In genomic region chr3:31138454-31139424, GRCm38 (mm10) we compare ENCODE assay signal across 9 mouse cellular contexts. TPM values are rescaled to one million over a fixed set of nuclear protein-coding genes. Genes with fewer than 3 reads are reported as not detected.
DNase-seq lines count a peak whose midpoint lies in the region; ATAC-seq lines count a peak whose summit lies in the region.
"Had no signal": no experiment of that assay in that cellular context is flagged by ENCODE, and none has a peak within 500 bp of the region (broad histone marks: within the 10 kb centered on the region; RNA-seq: fewer than 3 reads in every experiment).

No protein-coding gene starts in this region.

- 54% methylated on average over 13 of the region's 13 CpGs for WGBS in kidney, embryonic 16.5 days

- no peaks in the 10 kb centered on the region for H3K27me3 ChIP-seq in kidney, embryonic 16.5 days (ENCODE audit: insufficient read depth, low read length)
- H3K27me3 ChIP-seq: embryonic facial prominence, embryonic 13.5 days had no signal

- intact Hi-C loops in heart, postnatal 36 days (cut with DNase I), result loop anchor here (1.0 to 10.0 kb wide), 5 partner anchors 28 to 544 kb away; partner anchors contain the start of genes Actrt3, Lrrc31 and Skil
- intact Hi-C loops in left cerebral cortex, postnatal 10 days (cut with DNase I), result loop anchor here (1.0 to 10.0 kb wide), 4 partner anchors 81 to 544 kb away; partner anchors contain the start of genes Actrt3 and Phc3

- H3K4me2 ChIP-seq in kidney, embryonic 16.5 days (replicated peaks; ENCODE audit: low read depth, low read length), result no peak overlapping the region
- H3K4me2 ChIP-seq: embryonic facial prominence, embryonic 13.5 days had no signal

- no peak overlapping the region for H3K4me3 ChIP-seq in kidney, embryonic 16.5 days (ENCODE audit: low read length)
- H3K4me3 ChIP-seq: embryonic facial prominence, embryonic 13.5 days had no signal

- H3K4me1 ChIP-seq in kidney, embryonic 16.5 days (ENCODE audit: insufficient read depth, low read length), result no peaks in the 10 kb centered on the region
- H3K4me1 ChIP-seq: embryonic facial prominence, embryonic 13.5 days had no signal

- H3K9ac ChIP-seq in kidney, embryonic 16.5 days (replicated peaks; ENCODE audit: low read length), result no peak overlapping the region
- H3K9ac ChIP-seq: embryonic facial prominence, embryonic 13.5 days had no signal

- ATAC-seq in kidney, embryonic 16.5 days (ENCODE audit: low FRiP score, low TSS enrichment), result no peak
- peak; percentile 66; the same call in 1 of the 2 replicates for ATAC-seq in erythroid progenitor cell, adult 5-6 weeks (replicated peaks; ENCODE audit: low FRiP score, poor library complexity, severe bottlenecking)

- H3K36me3 ChIP-seq in kidney, embryonic 16.5 days (ENCODE audit: insufficient read depth, low read length), result no peaks in the 10 kb centered on the region
- H3K36me3 ChIP-seq: embryonic facial prominence, embryonic 13.5 days had no signal

- no peaks in the 10 kb centered on the region for H3K9me3 ChIP-seq in kidney, embryonic 16.5 days (ENCODE audit: low read length)
- H3K9me3 ChIP-seq: embryonic facial prominence, embryonic 13.5 days had no signal

- DNase-seq in kidney, adult 11 months, result peak; percentile 59
- peak; percentile 84 for DNase-seq in brain, adult 2 months (ENCODE audit: low read depth, low spot score)
- DNase-seq in heart, postnatal 36 days, result peak; percentile 75
- peak; percentile 61 to 72 for DNase-seq in left cerebral cortex, postnatal 10 days (ENCODE audit: extremely low spot score in 1 of 2, low spot score in 2 of 2)
- DNase-seq in monocyte, adult 2 months (ENCODE audit: low read depth in 1 of 2, low spot score in 2 of 2), result peak; percentile 28 to 43
- peak; percentile 63 for DNase-seq in telencephalon, adult 2 months (ENCODE audit: low read depth, low spot score)

- H3K27ac ChIP-seq in kidney, embryonic 16.5 days (ENCODE audit: low read length), result no peak overlapping the region
- H3K27ac ChIP-seq: embryonic facial prominence, embryonic 13.5 days had no signal

RNA-seq across cellular contexts. Expression of gene Cldn11, which starts 11.0 kb away (rescaled TPM):
- polyA plus RNA-seq in kidney, embryonic 16.5 days (2015; fragmentation: Nextera tagmentation; extraction: Ambion mirVana), result 105 and 119 TPM in 2 replicates
- total RNA-seq in erythroid progenitor cell, adult 5-6 weeks (2015; ENCODE audit: low replicate concordance), result not detected in 2 replicates
- total RNA-seq in erythroid progenitor cell, adult 5-6 weeks (2017; ENCODE audit: low replicate concordance), result not detected in 2 replicates
- total RNA-seq in heart, postnatal 36 days (2021), result 1 to 10 TPM in 1 of 2 experiments, under 1 TPM in 1; 0.87 to 1.1 TPM
- 10 to 100 TPM; 25.6 to 43.0 TPM for total RNA-seq in left cerebral cortex, postnatal 10 days (2021)

RNA-seq across cellular contexts. Expression of gene Skil, which starts 43.9 kb away (rescaled TPM):
- 18.5 and 21.2 TPM in 2 replicates for polyA plus RNA-seq in kidney, embryonic 16.5 days (2015; fragmentation: Nextera tagmentation; extraction: Ambion mirVana)
- total RNA-seq in erythroid progenitor cell, adult 5-6 weeks (2015; ENCODE audit: low replicate concordance), result 2.9 and 8.4 TPM in 2 replicates
- 4.9 and 13.2 TPM in 2 replicates for total RNA-seq in erythroid progenitor cell, adult 5-6 weeks (2017; ENCODE audit: low replicate concordance)
- total RNA-seq in heart, postnatal 36 days (2021), result 10 to 100 TPM; 15.0 to 17.0 TPM
- total RNA-seq in left cerebral cortex, postnatal 10 days (2021), result 10 to 100 TPM; 64.4 to 66.2 TPM

Comparison
In these comparisons a context has a peak if more than half of its experiments do, and no peak if none do; other contexts are left out.
1. RNA of gene Cldn11, which starts 11.0 kb away (total RNA-seq): 25.6 to 43.0 TPM in left cerebral cortex, postnatal 10 days; 0.87 to 1.1 TPM in heart, postnatal 36 days and not detected in erythroid progenitor cell, adult 5-6 weeks; every median in the first group is over 10 times any median in the second.
2. Peak in every context shown above with its lines, with median percentiles within 50 percentile points of each other: DNase-seq.